Mouse (Mus musculus): ENCODE data around the gene Kansl2. TPM values are rescaled to one million over a fixed set of nuclear protein-coding genes. Genes with fewer than 3 reads are reported as not detected.

Kansl2 gene
- total and polyA plus RNA-seq, 2 experiments from 2014 or later, result 53.3 to 95.1 TPM

- no peak for ATAC-seq
- no peak for TF ChIP-seq CTCF (IDR thresholded peaks at IDR 0.05; ENCODE audit: low read depth)
- Histone ChIP-seq H3K4me1 (ENCODE audit: insufficient read depth, low read length) (no peaks in the 10 kb centered on the region), H3K27ac (no peak overlapping the region), H3K9ac (replicated peaks; ENCODE audit: low read length) (no peak overlapping the region), H3K27me3 (ENCODE audit: insufficient read depth, low read length) (no peaks in the 10 kb centered on the region), H3K9me3 (ENCODE audit: low read length) (no peaks in the 10 kb centered on the region), H3K4me3 (ENCODE audit: low read length) (no peak overlapping the region), H3K4me2 (ENCODE audit: low read depth, low read length) (no peak overlapping the region), H3K36me3 (ENCODE audit: insufficient read depth, low read length) (no peaks in the 10 kb centered on the region)
- 91% methylated on average over 13 of the region's 13 CpGs for WGBS
- DNase-seq (ENCODE audit: low spot score), result no peak
Measured at GRCm38 (mm10) chr15:98471539-98471938, 62.5 kb downstream of the Kansl2 start.

DNA sequence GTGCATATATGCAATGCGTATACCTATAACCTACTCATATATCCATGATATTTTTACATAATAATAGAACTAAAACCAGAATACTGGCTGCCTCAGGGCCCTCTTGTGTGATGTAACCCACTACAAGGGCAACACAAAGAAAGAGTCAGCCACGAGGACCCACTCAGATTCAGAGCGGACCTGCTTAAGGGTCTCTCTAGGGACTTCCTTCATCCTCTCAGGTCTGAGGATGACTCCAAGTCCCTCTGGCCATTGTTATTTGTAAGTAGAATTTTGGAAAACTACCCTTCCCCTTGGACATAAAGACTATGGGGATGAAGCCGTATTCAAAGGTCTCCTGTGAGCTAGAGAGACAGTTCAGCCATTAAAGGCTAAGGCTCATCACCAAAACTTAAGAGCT, 64.5 kb downstream of the Kansl2 start, which contains the start of gene OR5BS1P:
Gene OR5BS1P, plus strand, starts transcription at position 301 of the 400 bp plus-strand sequence.
- no peaks in the 10 kb centered on the region for H3K27me3 ChIP-seq (ENCODE audit: insufficient read depth, low read length)
- H3K4me3 ChIP-seq (ENCODE audit: low read length), result no peak within 1 kb of the TSS
- DNase-seq (ENCODE audit: low spot score) (no peak), ATAC-seq (no peak)
- H3K36me3 ChIP-seq (ENCODE audit: insufficient read depth, low read length), result no peaks in the 10 kb centered on the region
- no peaks in the 10 kb centered on the region for H3K4me1 ChIP-seq (ENCODE audit: insufficient read depth, low read length)
- no peak for TF ChIP-seq CTCF (IDR thresholded peaks at IDR 0.05; ENCODE audit: low read depth)
- no peak within 1 kb of the TSS for H3K9ac ChIP-seq (replicated peaks; ENCODE audit: low read length)
- no peak within 1 kb of the TSS for H3K27ac ChIP-seq
- no peak within 1 kb of the TSS for H3K4me2 ChIP-seq (ENCODE audit: low read depth, low read length)
- WGBS, result 89% methylated on average over 4 of the region's 4 CpGs
- no peaks in the 10 kb centered on the region for H3K9me3 ChIP-seq (ENCODE audit: low read length)

Small RNA genes within 50 kb of the gene (microRNA-seq; reads per million reads assigned to microRNA genes)
- gene Mir1291, result 0 to 0.35 reads per million in 2 experiments

Other genes starting within 250 kb of the Kansl2 start
- 11.2 and 15.1 TPM in 2 replicates for gene Zfp641, start 238.1 kb downstream of the Kansl2 start, total RNA-seq (2014; rRNA removed)
- 7.3 and 9.0 TPM in 2 replicates for gene Zfp641, start 238.1 kb downstream of the Kansl2 start, polyA plus RNA-seq (2015; fragmentation: Nextera tagmentation; extraction: Ambion mirVana)
- gene Olfr285, start 216.9 kb downstream of the Kansl2 start, total RNA-seq (2014; rRNA removed), result not detected in 2 replicates
- not detected in 2 replicates for gene Olfr285, start 216.9 kb downstream of the Kansl2 start, polyA plus RNA-seq (2015; fragmentation: Nextera tagmentation; extraction: Ambion mirVana)
- gene Olfr284, start 193.3 kb downstream of the Kansl2 start, total RNA-seq (2014; rRNA removed), result not detected in 2 replicates
- gene Olfr284, start 193.3 kb downstream of the Kansl2 start, polyA plus RNA-seq (2015; fragmentation: Nextera tagmentation; extraction: Ambion mirVana), result not detected in 2 replicates
- gene Olfr283, start 153.3 kb downstream of the Kansl2 start, total RNA-seq (2014; rRNA removed), result not detected in 2 replicates
- not detected in 2 replicates for gene Olfr283, start 153.3 kb downstream of the Kansl2 start, polyA plus RNA-seq (2015; fragmentation: Nextera tagmentation; extraction: Ambion mirVana)
- gene Olfr282, start 103.0 kb downstream of the Kansl2 start, total RNA-seq (2014; rRNA removed), result not detected in 2 replicates
- gene Olfr282, start 103.0 kb downstream of the Kansl2 start, polyA plus RNA-seq (2015; fragmentation: Nextera tagmentation; extraction: Ambion mirVana), result not detected in 2 replicates
- not detected in 2 replicates for gene Olfr281, start 81.7 kb downstream of the Kansl2 start, total RNA-seq (2014; rRNA removed)
- gene Olfr281, start 81.7 kb downstream of the Kansl2 start, polyA plus RNA-seq (2015; fragmentation: Nextera tagmentation; extraction: Ambion mirVana), result not detected in 2 replicates
- not detected in 2 replicates for gene OR5BS1P, start 64.4 kb downstream of the Kansl2 start, total RNA-seq (2014; rRNA removed)
- not detected in 2 replicates for gene OR5BS1P, start 64.4 kb downstream of the Kansl2 start, polyA plus RNA-seq (2015; fragmentation: Nextera tagmentation; extraction: Ambion mirVana)
- gene Lalba, start 51.5 kb downstream of the Kansl2 start, total RNA-seq (2014; rRNA removed), result not detected in 2 replicates
- not detected in 2 replicates for gene Lalba, start 51.5 kb downstream of the Kansl2 start, polyA plus RNA-seq (2015; fragmentation: Nextera tagmentation; extraction: Ambion mirVana)
- not detected in 2 replicates for gene Olfr279, start 41.9 kb downstream of the Kansl2 start, total RNA-seq (2014; rRNA removed)
- not detected in 2 replicates for gene Olfr279, start 41.9 kb downstream of the Kansl2 start, polyA plus RNA-seq (2015; fragmentation: Nextera tagmentation; extraction: Ambion mirVana)
- 31.2 and 42.4 TPM in 2 replicates for gene Ccnt1, start 36.7 kb upstream of the Kansl2 start, total RNA-seq (2014; rRNA removed)
- gene Ccnt1, start 36.7 kb upstream of the Kansl2 start, polyA plus RNA-seq (2015; fragmentation: Nextera tagmentation; extraction: Ambion mirVana), result 42.7 and 42.9 TPM in 2 replicates
- not detected in 2 replicates for gene 4930415O20Rik, start 36.7 kb upstream of the Kansl2 start, total RNA-seq (2014; rRNA removed)
- gene 4930415O20Rik, start 36.7 kb upstream of the Kansl2 start, polyA plus RNA-seq (2015; fragmentation: Nextera tagmentation; extraction: Ambion mirVana), result not detected in 2 replicates
- gene Adcy6, start 75.8 kb upstream of the Kansl2 start, total RNA-seq (2014; rRNA removed), result 35.1 and 43.2 TPM in 2 replicates
- gene Adcy6, start 75.8 kb upstream of the Kansl2 start, polyA plus RNA-seq (2015; fragmentation: Nextera tagmentation; extraction: Ambion mirVana), result 5.8 and 6.2 TPM in 2 replicates
- gene Cacnb3, start 96.6 kb upstream of the Kansl2 start, total RNA-seq (2014; rRNA removed), result 166 and 183 TPM in 2 replicates
- gene Cacnb3, start 96.6 kb upstream of the Kansl2 start, polyA plus RNA-seq (2015; fragmentation: Nextera tagmentation; extraction: Ambion mirVana), result 75.0 and 83.1 TPM in 2 replicates
- 52.9 and 68.7 TPM in 2 replicates for gene Ddx23, start 128.6 kb upstream of the Kansl2 start, total RNA-seq (2014; rRNA removed)
- 20.1 and 23.4 TPM in 2 replicates for gene Ddx23, start 128.6 kb upstream of the Kansl2 start, polyA plus RNA-seq (2015; fragmentation: Nextera tagmentation; extraction: Ambion mirVana)
- gene Rnd1, start 143.2 kb upstream of the Kansl2 start, total RNA-seq (2014; rRNA removed), result 22.3 and 26.7 TPM in 2 replicates
- 16.2 and 16.3 TPM in 2 replicates for gene Rnd1, start 143.2 kb upstream of the Kansl2 start, polyA plus RNA-seq (2015; fragmentation: Nextera tagmentation; extraction: Ambion mirVana)
- 2.6 and 3.7 TPM in 2 replicates for gene Ccdc65, start 173.9 kb upstream of the Kansl2 start, total RNA-seq (2014; rRNA removed)
- gene Ccdc65, start 173.9 kb upstream of the Kansl2 start, polyA plus RNA-seq (2015; fragmentation: Nextera tagmentation; extraction: Ambion mirVana), result 7.7 and 10.4 TPM in 2 replicates
- 6.4 and 10.6 TPM in 2 replicates for gene Fkbp11, start 193.9 kb upstream of the Kansl2 start, total RNA-seq (2014; rRNA removed)
- gene Fkbp11, start 193.9 kb upstream of the Kansl2 start, polyA plus RNA-seq (2015; fragmentation: Nextera tagmentation; extraction: Ambion mirVana), result 5.0 and 6.6 TPM in 2 replicates
- 127 TPM in 2 replicates for gene Arf3, start 228.9 kb upstream of the Kansl2 start, total RNA-seq (2014; rRNA removed)
- gene Arf3, start 228.9 kb upstream of the Kansl2 start, polyA plus RNA-seq (2015; fragmentation: Nextera tagmentation; extraction: Ambion mirVana), result 80.7 and 92.9 TPM in 2 replicates
- gene Wnt10b, start 243.9 kb upstream of the Kansl2 start, total RNA-seq (2014; rRNA removed), result 1.4 and 4.5 TPM in 2 replicates
- gene Wnt10b, start 243.9 kb upstream of the Kansl2 start, polyA plus RNA-seq (2015; fragmentation: Nextera tagmentation; extraction: Ambion mirVana), result 0.29 TPM in 1 of 2 replicates, not detected in the other

Measured in hindbrain, postnatal 0 days (tissue).